Mouse (Mus musculus): ENCODE measurements around the gene Snx30.

- TF ChIP-seq CTCF (IDR thresholded peaks at IDR 0.05; ENCODE audit: borderline replicate concordance, extremely low read depth, insufficient read depth, insufficient read length): no peak
- no peak for TF ChIP-seq POLR2A (IDR thresholded peaks at IDR 0.05; ENCODE audit: borderline replicate concordance, extremely low read depth, insufficient read depth, insufficient read length, poor library complexity, severe bottlenecking)
These were observed 4.2 kb upstream of the Snx30 start, which contains the start of gene Inip for GRCm38 (mm10) chr4:59801489-59801888.
